Mouse (Mus musculus): ENCODE data around the gene Gstz1. TPM values are rescaled to one million over a fixed set of nuclear protein-coding genes. Genes with fewer than 3 reads are reported as not detected.
A peak's percentile ranks its signal among the peaks of the same experiment; 100 is the strongest.
"Not testable (repeated sequence)": the region's sequence is repeated elsewhere in the genome, so short reads cannot be mapped to it uniquely, and the experiment has no call there.

The Gstz1 gene
- polyA plus RNA-seq, 1 experiment from 2014 or later, result 23.6 TPM

- TF ChIP-seq CTCF (IDR thresholded peaks at IDR 0.05; ENCODE audit: low read depth) (no peak), EP300 (optimal IDR thresholded peaks at IDR 0.05) (no peak)
- DNase-seq (ENCODE audit: low spot score) (no peak), ATAC-seq (ENCODE audit: low FRiP score, low TSS enrichment) (no peak)
- H3K27me3 ChIP-seq (ENCODE audit: control insufficient read depth, insufficient read depth, low read length), result no peaks in the 10 kb centered on the region
- H3K4me2 ChIP-seq (replicated peaks; ENCODE audit: low read depth), result peak overlapping the region; percentile 97
- no peaks in the 10 kb centered on the region for H3K4me1 ChIP-seq (replicated peaks; ENCODE audit: control insufficient read depth, insufficient read depth)
- H3K36me3 ChIP-seq (ENCODE audit: control insufficient read depth, insufficient read depth, low read length), result no peaks in the 10 kb centered on the region
- no peak overlapping the region for H3K27ac ChIP-seq (replicated peaks)
- WGBS, result 60% methylated on average over 6 of the region's 6 CpGs
- H3K9ac ChIP-seq (ENCODE audit: low read length), result no peak overlapping the region
- no peaks in the 10 kb centered on the region for H3K9me3 ChIP-seq (ENCODE audit: control insufficient read depth, low read length)
- peak overlapping the region; percentile 90 for H3K4me3 ChIP-seq (ENCODE audit: low read depth, low read length)
Measured at GRCm38 (mm10) chr12:87198792-87199191, 51.8 kb downstream of the Gstz1 start.

GRCm38 (mm10) chr12:87199206-87199972, 52.4 kb downstream of the Gstz1 start, which contains the start of gene Samd15:
Gene Samd15, plus strand, starts transcription at chr12:87199723.
- Histone ChIP-seq H3K9me3 (ENCODE audit: control insufficient read depth, low read length) (no peaks in the 10 kb centered on the region), H3K4me1 (replicated peaks; ENCODE audit: control insufficient read depth, insufficient read depth) (no peaks in the 10 kb centered on the region), H3K4me2 (replicated peaks; ENCODE audit: low read depth) (peak within 1 kb of the TSS; percentile 97), H3K9ac (ENCODE audit: low read length) (peak within 1 kb of the TSS; percentile 94), H3K36me3 (ENCODE audit: control insufficient read depth, insufficient read depth, low read length) (no peaks in the 10 kb centered on the region), H3K27me3 (ENCODE audit: control insufficient read depth, insufficient read depth, low read length) (no peaks in the 10 kb centered on the region), H3K27ac (replicated peaks) (peak within 1 kb of the TSS; percentile 67), H3K4me3 (ENCODE audit: low read depth, low read length) (peak within 1 kb of the TSS; percentile 90)
- TF ChIP-seq EP300 (optimal IDR thresholded peaks at IDR 0.05) (no peak), CTCF (IDR thresholded peaks at IDR 0.05; ENCODE audit: low read depth) (no peak)
- ATAC-seq (ENCODE audit: low FRiP score, low TSS enrichment) (peak; percentile 62), DNase-seq (ENCODE audit: low spot score) (peak; percentile 38)
- under 1% methylated on average over 34 of the region's 38 CpGs for WGBS

- no peak for TF ChIP-seq EP300 (optimal IDR thresholded peaks at IDR 0.05)
- TF ChIP-seq CTCF (IDR thresholded peaks at IDR 0.05; ENCODE audit: low read depth), result no peak
- peak within 1 kb of the TSS; percentile 67 for H3K27ac ChIP-seq (replicated peaks)
Measured at GRCm38 (mm10) chr12:87199973-87200586, 53.1 kb downstream of the Gstz1 start, which contains the start of gene Tmed8. Gene Tmed8, minus strand, starts transcription at chr12:87200454.

GRCm38 (mm10) chr12:87201694-87202093, 54.7 kb downstream of the Gstz1 start:
- DNase-seq (ENCODE audit: low spot score) (no peak), ATAC-seq (ENCODE audit: low FRiP score, low TSS enrichment) (no peak)
- TF ChIP-seq EP300 (optimal IDR thresholded peaks at IDR 0.05) (no peak), CTCF (IDR thresholded peaks at IDR 0.05; ENCODE audit: low read depth) (peak; percentile 48)
- H3K4me2 ChIP-seq (replicated peaks; ENCODE audit: low read depth), result no peak overlapping the region
- no peak overlapping the region for H3K9ac ChIP-seq (ENCODE audit: low read length)
- no peaks in the 10 kb centered on the region for H3K4me1 ChIP-seq (replicated peaks; ENCODE audit: control insufficient read depth, insufficient read depth)
- no peaks in the 10 kb centered on the region for H3K9me3 ChIP-seq (ENCODE audit: control insufficient read depth, low read length)
- H3K36me3 ChIP-seq (ENCODE audit: control insufficient read depth, insufficient read depth, low read length), result no peaks in the 10 kb centered on the region
- WGBS, result 57% methylated on average over 5 of the region's 5 CpGs
- H3K4me3 ChIP-seq (ENCODE audit: low read depth, low read length), result no peak overlapping the region
- H3K27ac ChIP-seq (replicated peaks), result no peak overlapping the region
- H3K27me3 ChIP-seq (ENCODE audit: control insufficient read depth, insufficient read depth, low read length), result no peaks in the 10 kb centered on the region

More at GRCm38 (mm10) chr12:87199973-87200586, 53.1 kb downstream of the Gstz1 start, which contains the start of gene Tmed8:
- Histone ChIP-seq H3K27me3 (ENCODE audit: control insufficient read depth, insufficient read depth, low read length) (no peaks in the 10 kb centered on the region), H3K36me3 (ENCODE audit: control insufficient read depth, insufficient read depth, low read length) (no peaks in the 10 kb centered on the region), H3K9ac (ENCODE audit: low read length) (peak within 1 kb of the TSS; percentile 94), H3K4me3 (ENCODE audit: low read depth, low read length) (peak within 1 kb of the TSS; percentile 90), H3K4me1 (replicated peaks; ENCODE audit: control insufficient read depth, insufficient read depth) (no peaks in the 10 kb centered on the region), H3K9me3 (ENCODE audit: control insufficient read depth, low read length) (no peaks in the 10 kb centered on the region), H3K4me2 (replicated peaks; ENCODE audit: low read depth) (peak within 1 kb of the TSS; percentile 97)
- WGBS, result under 1% methylated on average over 30 of the region's 70 CpGs
- DNase-seq (ENCODE audit: low spot score) (peak; percentile 80), ATAC-seq (ENCODE audit: low FRiP score, low TSS enrichment) (peak; percentile 96)

GRCm38 (mm10) chr12:87205789-87206188, 58.8 kb downstream of the Gstz1 start:
- H3K27me3 ChIP-seq (ENCODE audit: control insufficient read depth, insufficient read depth, low read length); H3K9me3 ChIP-seq (ENCODE audit: control insufficient read depth, low read length); ATAC-seq (ENCODE audit: low FRiP score, low TSS enrichment); H3K4me3 ChIP-seq (ENCODE audit: low read depth, low read length); H3K27ac ChIP-seq (replicated peaks); H3K4me1 ChIP-seq (replicated peaks; ENCODE audit: control insufficient read depth, insufficient read depth); DNase-seq (ENCODE audit: low spot score); H3K4me2 ChIP-seq (replicated peaks; ENCODE audit: low read depth); H3K9ac ChIP-seq (ENCODE audit: low read length); H3K36me3 ChIP-seq (ENCODE audit: control insufficient read depth, insufficient read depth, low read length): not testable (repeated sequence)
- WGBS, result 87% methylated on average over 5 of the region's 5 CpGs

Data from stomach, postnatal 0 days (tissue).